Mouse (Mus musculus) embryonic fibroblast, embryonic 13.5 days (primary cell): ENCODE data around the gene Timm17a. TPM values are rescaled to one million over a fixed set of nuclear protein-coding genes. Genes with fewer than 3 reads are reported as not detected.
A peak's percentile ranks its signal among the peaks of the same experiment; 100 is the strongest.

ENCODE experiments used
- H3K27ac ChIP-seq: 2 replicates; pipeline ENCODE4 v1.5.1; 2012; ENCODE audit warnings: low read length, control low read depth, inconsistent platforms; ENCODE audit not compliant: insufficient read depth
- H3K4me1 ChIP-seq: 2 replicates; pipeline ENCODE4 v1.6.1; 2011; ENCODE audit warnings: low read length; ENCODE audit not compliant: control insufficient read depth, insufficient read depth
- H3K4me3 ChIP-seq: 2 replicates; pipeline ENCODE4 v1.5.1; 2011; ENCODE audit warnings: mild to moderate bottlenecking, control low read depth, low read length; ENCODE audit not compliant: insufficient read depth
- CTCF ChIP-seq: IDR thresholded peaks from 2 replicates; pipeline ENCODE4 v1.5.1; 2011; ENCODE audit warnings: mild to moderate bottlenecking, control low read depth, low read length, moderate library complexity, borderline replicate concordance; ENCODE audit not compliant: insufficient read depth
- POLR2A ChIP-seq: IDR thresholded peaks from 2 replicates; pipeline ENCODE4 v1.6.1; 2011; ENCODE audit warnings: low read depth, mild to moderate bottlenecking, control low read depth, low read length, moderate library complexity
- polyA plus RNA-seq: library from polyadenylated mRNA; stranded (reverse); fragments of >200 nt; gene quantifications from 2 replicates; pipeline ENCODE4 v1.2.4, GENCODE M21; 2011; ENCODE audit warnings: low read depth; ENCODE audit not compliant: missing spikeins, insufficient read length

Gene Timm17a
- polyA plus RNA-seq, 1 experiment = 108 TPM

- H3K27ac ChIP-seq = no peak overlapping the region
- no peaks in the 10 kb centered on the region for H3K4me1 ChIP-seq
- H3K4me3 ChIP-seq = no peak overlapping the region
- TF ChIP-seq CTCF (no peak), POLR2A (no peak)
Measured at GRCm38 (mm10) chr1:135328368-135328767, 14.8 kb upstream of the Timm17a start.

DNA sequence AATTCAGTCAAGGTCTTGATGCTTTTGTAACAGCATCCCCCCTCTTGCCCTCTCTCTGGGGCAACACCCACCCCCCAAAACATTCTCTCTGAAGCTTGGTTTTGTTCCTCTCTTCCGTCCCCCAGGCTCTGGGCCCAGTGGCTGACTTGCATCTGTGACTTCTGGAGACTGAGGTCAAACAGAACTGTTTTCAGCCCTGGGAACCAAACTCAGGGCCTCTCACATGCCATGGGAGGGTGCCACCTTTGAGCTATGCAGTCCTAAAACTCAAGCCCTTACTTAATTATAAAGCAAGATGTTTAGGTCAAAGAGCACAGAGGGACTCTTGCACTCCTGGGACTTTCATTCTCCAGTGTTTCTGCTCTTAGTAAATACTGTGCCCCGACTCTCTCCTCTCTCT, 12.4 kb upstream of the Timm17a start:
- Histone ChIP-seq H3K4me1 (no peaks in the 10 kb centered on the region), H3K4me3 (peak overlapping the region; percentile 54), H3K27ac (peak overlapping the region; percentile 49; the same call in 1 of the 2 replicates)
- TF ChIP-seq POLR2A (no peak; the same call in 1 of the 2 replicates), CTCF (no peak)

DNA sequence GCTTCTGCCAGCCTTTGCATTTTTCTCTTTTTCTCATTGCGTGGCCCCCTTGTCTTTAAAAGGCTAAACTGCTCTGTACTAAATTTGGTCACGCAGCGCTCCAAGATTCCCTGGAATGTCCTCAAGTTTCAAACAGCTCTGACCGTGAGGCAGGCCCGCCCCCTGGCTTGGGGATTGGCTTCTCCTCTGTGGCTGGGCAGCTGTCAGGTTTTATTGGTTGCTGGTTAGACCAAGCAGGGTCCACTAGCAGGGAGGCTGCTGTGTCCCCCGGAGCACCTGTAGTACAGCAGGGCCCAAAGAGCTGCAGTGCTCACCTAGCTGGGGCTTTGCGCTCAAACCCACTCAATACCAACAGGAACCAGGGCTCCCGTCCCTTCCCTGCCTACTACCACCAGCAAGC, 11.0 kb upstream of the Timm17a start, which contains the start of gene Lmod1:
TSS of gene Lmod1 (plus strand) at position 237 of the 400 bp plus-strand sequence.
- TF ChIP-seq CTCF = no peak
- TF ChIP-seq POLR2A = peak; percentile 95
- no peaks in the 10 kb centered on the region for H3K4me1 ChIP-seq
- peak within 1 kb of the TSS; percentile 77 for H3K27ac ChIP-seq
- peak within 1 kb of the TSS; percentile 54 for H3K4me3 ChIP-seq

DNA sequence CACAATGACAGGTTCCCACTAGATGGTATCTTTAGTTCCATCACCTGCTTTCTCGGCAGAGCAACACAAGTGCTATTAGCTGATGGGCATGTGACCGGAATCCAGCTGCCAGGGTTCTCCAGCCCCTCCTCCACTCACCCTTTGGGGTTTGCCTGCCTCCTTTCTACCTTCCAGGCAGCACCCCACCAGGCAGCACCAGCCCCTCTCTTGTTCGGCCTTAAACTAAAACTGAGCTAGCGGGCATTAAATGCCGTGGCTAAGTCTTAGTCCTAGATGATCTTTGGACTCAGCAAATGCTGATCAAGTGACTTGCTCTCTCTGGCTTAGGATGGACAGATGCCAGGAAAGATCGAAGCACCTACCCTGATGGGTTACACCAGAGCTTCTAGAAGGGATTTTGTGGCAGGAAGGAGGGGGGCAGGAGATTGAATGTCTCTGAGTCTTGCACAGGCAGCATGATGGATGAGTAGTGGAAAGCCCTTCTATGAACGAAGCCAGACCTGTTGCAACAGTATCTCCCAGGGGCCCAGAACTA, 9.9 kb upstream of the Timm17a start:
- Histone ChIP-seq H3K4me3 (no peak overlapping the region), H3K27ac (peak overlapping the region; percentile 4; the same call in 1 of the 2 replicates), H3K4me1 (no peaks in the 10 kb centered on the region)
- no peak for TF ChIP-seq POLR2A
- TF ChIP-seq CTCF = no peak

DNA sequence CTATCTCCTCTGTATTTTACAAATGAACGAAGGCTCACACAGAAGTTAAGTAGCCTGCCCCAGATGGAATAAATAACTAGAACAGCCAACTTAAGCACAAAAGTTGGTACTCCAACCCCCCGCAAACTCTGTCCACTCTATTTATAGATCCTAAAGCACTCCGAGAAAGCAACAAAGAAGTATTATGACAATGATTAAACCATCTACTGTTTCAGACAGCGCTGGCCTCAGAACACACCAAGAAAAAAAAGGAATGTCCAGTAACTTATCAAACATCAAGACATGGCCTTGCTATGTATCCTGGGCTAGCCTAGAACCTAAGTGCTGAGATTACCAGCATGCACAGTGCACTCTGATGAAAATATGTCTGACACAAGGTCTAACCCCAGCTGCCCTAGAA, 1.4 kb downstream of the Timm17a start:
- TF ChIP-seq POLR2A = no peak
- TF ChIP-seq CTCF = no peak
- peaks cover 3% of the 10 kb centered on the region; the same call in 1 of the 2 replicates for H3K4me1 ChIP-seq
- H3K27ac ChIP-seq = no peak overlapping the region
- H3K4me3 ChIP-seq = peak overlapping the region; percentile 89

- H3K4me1 ChIP-seq = peaks cover 3% of the 10 kb centered on the region; the same call in 1 of the 2 replicates
- H3K4me3 ChIP-seq = no peak overlapping the region
- H3K27ac ChIP-seq = no peak overlapping the region
- TF ChIP-seq POLR2A (no peak), CTCF (no peak)
Measured at GRCm38 (mm10) chr1:135311356-135311755, 2.2 kb downstream of the Timm17a start.

DNA sequence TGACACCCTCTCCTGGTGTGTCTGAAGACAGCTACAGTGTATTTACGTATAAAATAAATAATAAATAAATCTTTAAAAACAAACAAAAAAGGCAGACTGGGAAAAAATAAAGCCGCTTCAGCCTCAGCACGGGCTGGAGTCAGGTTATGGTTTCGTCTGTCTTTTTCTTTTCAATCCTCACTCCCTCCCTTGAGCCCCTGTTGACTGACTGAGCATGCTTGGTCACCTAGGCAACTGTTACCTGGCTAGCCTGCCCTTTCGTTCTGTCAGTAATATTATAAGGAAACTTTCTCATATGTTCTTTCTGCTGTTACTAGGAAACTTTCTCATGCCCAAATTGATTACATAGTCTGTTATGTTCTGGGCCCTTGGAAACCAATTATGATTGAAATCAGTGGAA, 22.7 kb downstream of the Timm17a start:
- Histone ChIP-seq H3K4me1 (no peaks in the 10 kb centered on the region), H3K27ac (no peak overlapping the region), H3K4me3 (no peak overlapping the region)
- TF ChIP-seq CTCF = no peak
- TF ChIP-seq POLR2A = no peak

DNA sequence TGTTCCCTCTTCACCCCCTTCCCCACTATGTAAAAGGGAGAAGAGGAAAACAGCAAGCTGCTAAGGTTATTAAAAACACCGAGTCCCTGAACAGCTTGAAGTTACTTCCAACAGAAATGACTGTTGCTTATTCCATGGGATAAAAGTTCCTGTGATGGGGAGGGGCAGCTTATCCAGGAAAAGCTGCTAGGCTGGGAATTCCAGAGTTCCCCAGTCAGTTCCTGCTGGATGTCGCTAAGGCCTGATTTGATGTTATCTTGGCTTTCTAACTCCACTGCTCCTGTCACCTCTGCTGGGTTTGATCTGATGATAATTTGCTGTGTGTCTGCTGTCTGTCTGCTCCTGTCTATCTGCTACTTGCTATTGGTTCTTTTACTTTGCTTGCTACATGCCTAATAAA, 27.3 kb downstream of the Timm17a start:
- Histone ChIP-seq H3K4me3 (no peak overlapping the region), H3K27ac (no peak overlapping the region), H3K4me1 (no peaks in the 10 kb centered on the region)
- TF ChIP-seq CTCF (no peak), POLR2A (no peak)

DNA sequence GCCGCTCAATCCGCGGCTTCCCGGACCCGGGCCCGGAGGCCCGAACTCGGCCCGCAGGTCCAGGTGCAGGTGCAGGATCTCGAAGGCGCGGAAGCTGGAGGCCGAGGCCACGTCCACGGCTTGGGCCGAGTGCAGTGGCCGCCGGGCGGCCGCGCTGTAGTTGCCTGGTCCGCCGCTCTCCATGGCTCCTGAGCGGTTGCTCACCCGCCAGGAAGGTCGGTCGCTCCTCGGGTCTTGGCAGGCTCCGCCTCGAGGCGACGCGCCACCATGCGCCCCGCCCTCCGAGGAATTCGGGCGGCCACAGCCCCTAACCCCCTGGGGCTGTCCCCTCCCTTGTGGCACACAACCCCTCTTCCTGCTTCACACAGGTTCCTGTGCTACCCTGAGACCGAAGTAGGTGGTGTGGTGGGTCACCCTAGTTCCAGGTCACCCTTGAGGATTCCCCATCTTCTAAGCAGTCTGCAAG, 29.7 kb downstream of the Timm17a start, which contains the start of gene Rnpep:
TSS of gene Rnpep (minus strand) at position 259 of the 466 bp plus-strand sequence.
- Histone ChIP-seq H3K4me1 (no peaks in the 10 kb centered on the region), H3K27ac (peak within 1 kb of the TSS; percentile 38)
- peak; percentile 89 for TF ChIP-seq POLR2A
- TF ChIP-seq CTCF = no peak

DNA sequence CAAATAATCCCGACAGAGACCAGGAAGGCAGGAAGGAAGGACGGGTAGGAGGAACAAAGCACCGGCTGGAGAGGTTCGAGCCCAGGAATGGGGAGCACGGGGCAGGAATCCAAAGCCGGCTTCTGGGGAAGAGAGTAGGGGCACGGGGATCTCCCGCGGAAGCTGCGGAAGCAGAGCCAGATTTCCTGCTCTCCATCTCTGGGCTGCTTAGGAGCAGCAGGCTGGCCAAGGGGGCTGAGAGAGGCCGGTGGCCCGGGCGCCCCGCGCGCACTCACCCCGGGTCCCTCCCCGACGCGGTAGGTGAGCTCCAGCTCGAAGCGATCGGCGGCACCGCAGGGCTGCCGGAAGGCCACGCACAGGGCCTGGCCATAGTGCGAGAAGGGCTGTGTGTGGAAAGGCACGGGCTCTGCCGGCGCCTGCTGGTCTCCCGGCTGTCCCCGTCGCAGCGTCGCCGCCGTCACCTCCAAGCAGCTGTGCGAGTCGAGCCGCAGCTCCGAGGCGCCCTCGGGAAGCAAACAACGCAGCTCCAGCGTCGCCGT, 30.2 kb downstream of the Timm17a start:
- peak overlapping the region; percentile 54 for H3K4me3 ChIP-seq
- H3K4me1 ChIP-seq = no peaks in the 10 kb centered on the region
- TF ChIP-seq POLR2A = no peak
- no peak for TF ChIP-seq CTCF
- H3K27ac ChIP-seq = peak overlapping the region; percentile 38

More for the DNA sequence above, 29.7 kb downstream of the Timm17a start, which contains the start of gene Rnpep:
- peak within 1 kb of the TSS; percentile 54 for H3K4me3 ChIP-seq
